Mouse (Mus musculus): ENCODE measurements around the gene Grid1.

DNA sequence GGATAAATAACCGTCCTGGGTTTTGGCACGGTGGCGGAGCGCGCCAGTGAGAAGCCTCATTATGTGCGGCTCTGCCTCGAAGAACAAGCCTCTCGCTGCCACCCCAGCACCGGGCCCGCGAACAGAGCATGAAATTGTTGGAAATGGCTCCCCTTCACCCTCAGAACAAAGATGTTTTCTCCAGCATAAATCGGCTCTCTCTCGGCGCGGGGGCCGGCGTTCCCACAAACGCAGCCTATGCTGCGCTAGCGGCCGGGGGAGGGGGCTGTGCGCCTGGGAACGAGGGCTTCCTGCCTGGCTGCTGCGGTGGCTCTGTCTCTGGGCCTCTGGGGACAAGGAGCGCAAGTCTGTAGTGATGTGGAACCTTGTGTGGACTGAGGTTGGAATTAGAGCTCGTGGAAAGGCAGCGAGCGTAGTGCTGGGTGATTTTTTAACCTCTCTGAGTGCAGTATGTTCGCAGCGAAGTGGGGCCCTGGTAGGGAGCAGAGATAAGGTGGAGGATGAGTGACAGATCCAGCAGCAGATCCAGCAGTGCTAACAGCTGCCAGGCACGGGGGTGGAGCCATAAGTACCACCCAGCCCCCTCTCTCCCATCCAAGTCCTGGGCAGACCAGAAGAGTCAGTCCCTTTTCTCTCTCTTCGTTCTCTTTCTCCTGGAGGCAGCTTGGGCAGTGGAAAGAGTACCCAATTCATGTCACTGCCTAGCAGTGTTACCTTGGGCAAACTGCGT, 76.5 kb downstream of the Grid1 start:
- TF ChIP-seq CTCF (IDR thresholded peaks at IDR 0.05; ENCODE audit: low read depth, low read length): no peak
- no peak for TF ChIP-seq POLR2A (IDR thresholded peaks at IDR 0.05; ENCODE audit: extremely low read depth, insufficient read depth, low read length)
